Mouse (Mus musculus): ENCODE measurements at regions not wholly inside any gene's neighbourhood (a gene's known extent, or its start where the extent isn't known, plus 50 kb on each side); places are given as distances from the start of the nearest gene placed in this dataset.

- Histone ChIP-seq H3K4me2 (ENCODE audit: low read depth, low read length, poor library complexity, severe bottlenecking) (no peak overlapping the region), H3K9ac (replicated peaks; ENCODE audit: low read length, poor library complexity, severe bottlenecking) (no peak overlapping the region), H3K27me3 (ENCODE audit: insufficient read depth, low read length) (0 out of 2 replicates have a peak, but pooled peaks cover 3% of the 10 kb centered on the region), H3K36me3 (ENCODE audit: insufficient read depth, low read length) (no peaks in the 10 kb centered on the region), H3K4me3 (ENCODE audit: low read depth, low read length) (no peak overlapping the region), H3K4me1 (ENCODE audit: insufficient read depth, low read length) (0 out of 2 replicates have a peak, but pooled peaks cover 4% of the 10 kb centered on the region), H3K27ac (ENCODE audit: low read depth, low read length) (no peak overlapping the region), H3K9me3 (ENCODE audit: low read length) (peaks cover 3% of the 10 kb centered on the region; the same call in 1 of the 2 replicates)
- ATAC-seq (ENCODE audit: low FRiP score) (no peak), DNase-seq (ENCODE audit: low spot score) (no peak)
- 87% methylated on average over 6 of the region's 6 CpGs for WGBS
- no peak for TF ChIP-seq CTCF (IDR thresholded peaks at IDR 0.05)
These were observed 105.2 kb upstream of the Tle3 start for GRCm38 (mm10) chr9:61266992-61267391.

GRCm38 (mm10) chr9:61267541-61267940, 104.6 kb upstream of the Tle3 start:
- ATAC-seq (ENCODE audit: low FRiP score): no peak
- H3K27ac ChIP-seq (ENCODE audit: low read depth, low read length): no peak overlapping the region
- H3K36me3 ChIP-seq (ENCODE audit: insufficient read depth, low read length): no peaks in the 10 kb centered on the region
- 67% methylated on average over 4 of the region's 4 CpGs for WGBS
- no peak overlapping the region for H3K9ac ChIP-seq (replicated peaks; ENCODE audit: low read length, poor library complexity, severe bottlenecking)
- DNase-seq (ENCODE audit: low spot score): no peak
- no peak overlapping the region for H3K4me3 ChIP-seq (ENCODE audit: low read depth, low read length)
- TF ChIP-seq CTCF (IDR thresholded peaks at IDR 0.05): no peak
- H3K4me2 ChIP-seq (ENCODE audit: low read depth, low read length, poor library complexity, severe bottlenecking): no peak overlapping the region
- H3K9me3 ChIP-seq (ENCODE audit: low read length): peaks cover 3% of the 10 kb centered on the region; the same call in 1 of the 2 replicates
- 0 out of 2 replicates have a peak, but pooled peaks cover 3% of the 10 kb centered on the region for H3K27me3 ChIP-seq (ENCODE audit: insufficient read depth, low read length)
- H3K4me1 ChIP-seq (ENCODE audit: insufficient read depth, low read length): no peaks in the 10 kb centered on the region

DNA sequence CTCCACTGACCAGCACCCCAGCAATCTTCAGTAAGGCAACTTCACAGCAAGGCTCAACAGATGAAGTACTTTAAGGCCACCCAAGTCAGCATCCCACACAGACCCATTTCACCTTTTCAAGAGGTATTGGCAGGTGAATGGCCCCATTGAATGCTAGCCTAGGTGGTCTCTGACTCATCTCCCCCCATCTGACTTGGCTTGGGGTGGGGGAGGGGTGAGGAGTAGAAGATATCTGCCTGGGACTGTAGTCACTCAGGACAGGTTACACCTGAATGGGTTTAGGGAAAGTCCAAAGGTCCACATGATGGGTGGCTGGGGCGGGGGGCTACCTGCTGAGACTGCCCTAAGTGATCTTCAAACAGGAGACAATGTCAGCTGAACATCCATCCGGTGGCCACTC, 104.0 kb upstream of the Tle3 start:
- 83% methylated on average over 2 of the region's 2 CpGs for WGBS
- ATAC-seq (ENCODE audit: low FRiP score) (no peak), DNase-seq (ENCODE audit: low spot score) (no peak)
- H3K27ac ChIP-seq (ENCODE audit: low read depth, low read length): no peak overlapping the region
- H3K9ac ChIP-seq (replicated peaks; ENCODE audit: low read length, poor library complexity, severe bottlenecking): no peak overlapping the region
- H3K4me2 ChIP-seq (ENCODE audit: low read depth, low read length, poor library complexity, severe bottlenecking): no peak overlapping the region
- no peaks in the 10 kb centered on the region for H3K36me3 ChIP-seq (ENCODE audit: insufficient read depth, low read length)
- H3K9me3 ChIP-seq (ENCODE audit: low read length): peaks cover 3% of the 10 kb centered on the region; the same call in 1 of the 2 replicates
- no peaks in the 10 kb centered on the region for H3K4me1 ChIP-seq (ENCODE audit: insufficient read depth, low read length)
- no peak for TF ChIP-seq CTCF (IDR thresholded peaks at IDR 0.05)
- H3K27me3 ChIP-seq (ENCODE audit: insufficient read depth, low read length): 0 out of 2 replicates have a peak, but pooled peaks cover 3% of the 10 kb centered on the region
- no peak overlapping the region for H3K4me3 ChIP-seq (ENCODE audit: low read depth, low read length)

DNA sequence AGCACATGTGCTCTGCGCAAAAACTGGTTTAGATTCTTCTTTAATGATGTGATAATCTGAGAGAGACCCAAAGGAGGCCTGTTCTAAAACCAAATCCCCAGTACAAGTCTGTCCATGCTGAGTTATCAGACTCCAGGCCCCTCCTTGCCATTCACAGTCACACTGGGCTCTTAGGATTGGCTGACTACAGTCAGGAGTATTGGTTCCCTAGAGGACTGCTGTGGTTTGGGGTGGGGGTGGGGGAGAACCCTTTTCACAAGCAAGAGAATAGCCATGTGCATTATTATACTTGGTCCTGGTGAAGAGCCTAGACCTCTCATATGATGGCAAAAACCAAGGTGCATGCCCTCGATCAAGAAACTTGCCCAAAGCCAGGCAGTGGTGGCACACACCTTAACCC, 103.5 kb upstream of the Tle3 start:
- Histone ChIP-seq H3K9me3 (ENCODE audit: low read length) (peaks cover 3% of the 10 kb centered on the region; the same call in 1 of the 2 replicates), H3K27me3 (ENCODE audit: insufficient read depth, low read length) (0 out of 2 replicates have a peak, but pooled peaks cover 3% of the 10 kb centered on the region), H3K4me2 (ENCODE audit: low read depth, low read length, poor library complexity, severe bottlenecking) (no peak overlapping the region), H3K9ac (replicated peaks; ENCODE audit: low read length, poor library complexity, severe bottlenecking) (no peak overlapping the region), H3K27ac (ENCODE audit: low read depth, low read length) (no peak overlapping the region), H3K4me1 (ENCODE audit: insufficient read depth, low read length) (no peaks in the 10 kb centered on the region), H3K36me3 (ENCODE audit: insufficient read depth, low read length) (no peaks in the 10 kb centered on the region), H3K4me3 (ENCODE audit: low read depth, low read length) (no peak overlapping the region)
- 82% methylated on average over 2 of the region's 2 CpGs for WGBS
- ATAC-seq (ENCODE audit: low FRiP score): no peak
- no peak for DNase-seq (ENCODE audit: low spot score)
- TF ChIP-seq CTCF (IDR thresholded peaks at IDR 0.05): no peak

DNA sequence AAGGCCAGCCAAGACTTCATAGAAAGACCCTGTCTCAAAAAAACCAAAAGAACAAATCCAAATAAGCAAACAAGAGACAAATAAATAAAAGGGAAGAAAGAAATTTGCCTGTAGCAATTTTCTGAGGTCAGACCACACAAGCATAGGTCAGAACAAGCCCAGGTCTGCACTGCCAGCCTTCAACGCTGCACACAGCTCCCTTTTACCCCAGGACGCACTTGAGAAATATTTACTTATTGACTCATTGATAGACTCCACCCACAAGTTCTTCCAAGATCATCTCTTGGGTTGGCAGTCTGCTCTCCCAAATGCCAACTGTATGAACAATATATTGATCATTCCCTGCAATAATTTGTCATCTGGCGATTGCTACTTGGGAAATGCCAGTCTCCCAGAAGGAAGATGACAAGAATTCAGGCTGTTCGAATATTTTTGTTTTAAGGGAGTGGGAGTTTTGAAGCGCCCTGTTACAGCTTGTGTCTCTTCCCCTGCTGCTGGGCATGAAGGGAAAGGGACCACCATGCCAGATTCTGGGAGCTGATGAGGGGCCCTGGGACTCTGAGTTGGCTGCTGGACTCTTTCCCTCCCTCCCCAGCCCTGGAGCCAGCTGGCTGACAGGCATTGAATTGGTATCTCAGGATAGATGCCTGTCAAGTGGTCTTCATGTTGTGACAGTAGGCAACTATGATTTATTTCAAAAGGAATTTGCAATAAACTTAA, 102.9 kb upstream of the Tle3 start:
- H3K4me1 ChIP-seq (ENCODE audit: insufficient read depth, low read length): no peaks in the 10 kb centered on the region
- H3K27me3 ChIP-seq (ENCODE audit: insufficient read depth, low read length): no peaks in the 10 kb centered on the region
- WGBS: 87% methylated on average over 5 of the region's 5 CpGs
- H3K4me3 ChIP-seq (ENCODE audit: low read depth, low read length): no peak overlapping the region
- no peak overlapping the region for H3K27ac ChIP-seq (ENCODE audit: low read depth, low read length)
- ATAC-seq (ENCODE audit: low FRiP score) (no peak), DNase-seq (ENCODE audit: low spot score) (no peak)
- H3K9me3 ChIP-seq (ENCODE audit: low read length): peaks cover 3% of the 10 kb centered on the region; the same call in 1 of the 2 replicates
- H3K9ac ChIP-seq (replicated peaks; ENCODE audit: low read length, poor library complexity, severe bottlenecking): no peak overlapping the region
- no peak overlapping the region for H3K4me2 ChIP-seq (ENCODE audit: low read depth, low read length, poor library complexity, severe bottlenecking)
- TF ChIP-seq CTCF (IDR thresholded peaks at IDR 0.05): no peak
- H3K36me3 ChIP-seq (ENCODE audit: insufficient read depth, low read length): no peaks in the 10 kb centered on the region

- H3K9me3 ChIP-seq (ENCODE audit: low read length): no peaks in the 10 kb centered on the region
- TF ChIP-seq CTCF (IDR thresholded peaks at IDR 0.05): no peak
- H3K36me3 ChIP-seq (ENCODE audit: insufficient read depth, low read length): no peaks in the 10 kb centered on the region
- ATAC-seq (ENCODE audit: low FRiP score) (no peak), DNase-seq (ENCODE audit: low spot score) (no peak)
- no peaks in the 10 kb centered on the region for H3K27me3 ChIP-seq (ENCODE audit: insufficient read depth, low read length)
- no peak overlapping the region for H3K27ac ChIP-seq (ENCODE audit: low read depth, low read length)
- 87% methylated on average over 1 of the region's 1 CpGs for WGBS
- no peak overlapping the region for H3K4me2 ChIP-seq (ENCODE audit: low read depth, low read length, poor library complexity, severe bottlenecking)
- no peaks in the 10 kb centered on the region for H3K4me1 ChIP-seq (ENCODE audit: insufficient read depth, low read length)
- no peak overlapping the region for H3K9ac ChIP-seq (replicated peaks; ENCODE audit: low read length, poor library complexity, severe bottlenecking)
- H3K4me3 ChIP-seq (ENCODE audit: low read depth, low read length): no peak overlapping the region
These were observed 100.9 kb upstream of the Tle3 start for GRCm38 (mm10) chr9:61271243-61271642.
